Mouse (Mus musculus): Measurements from ENCODE around the gene Scml4. TPM values are rescaled to one million over a fixed set of nuclear protein-coding genes. Genes with fewer than 3 reads are reported as not detected.

Scml4 gene
- total RNA-seq, 2 experiments from 2014 or later = 0.84 to 3.0 TPM

GRCm38 (mm10) chr10:42903054-42903453, 42.9 kb downstream of the Scml4 start:
- DNase-seq = no peak

GRCm38 (mm10) chr10:42908562-42908961, 48.4 kb downstream of the Scml4 start:
- no peak for DNase-seq

- no peak for DNase-seq
These were observed 50.4 kb downstream of the Scml4 start for GRCm38 (mm10) chr10:42910567-42910966.

GRCm38 (mm10) chr10:42912056-42912455, 51.9 kb downstream of the Scml4 start:
- DNase-seq = no peak

- DNase-seq = no peak
These were observed 53.0 kb downstream of the Scml4 start for GRCm38 (mm10) chr10:42913196-42913595.

- DNase-seq = peak in 1 of 2 experiments; percentile 19
These were observed 54.0 kb downstream of the Scml4 start for GRCm38 (mm10) chr10:42914146-42914545.

- DNase-seq = no peak
These were observed 57.2 kb downstream of the Scml4 start for GRCm38 (mm10) chr10:42917355-42917754.

GRCm38 (mm10) chr10:42919786-42920185, 59.6 kb downstream of the Scml4 start:
- DNase-seq = no peak

- DNase-seq = no peak
These were observed 65.1 kb downstream of the Scml4 start for GRCm38 (mm10) chr10:42925103-42925866.

GRCm38 (mm10) chr10:42930121-42930650, 70.0 kb downstream of the Scml4 start:
- no peak for DNase-seq

- peak; percentile 50 to 58 for DNase-seq
These were observed 72.8 kb downstream of the Scml4 start for GRCm38 (mm10) chr10:42932862-42933480.

- peak; percentile 70 to 76 for DNase-seq
These were observed 74.5 kb downstream of the Scml4 start for GRCm38 (mm10) chr10:42934672-42935071.

- no peak for DNase-seq
These were observed 76.0 kb downstream of the Scml4 start for GRCm38 (mm10) chr10:42936205-42936604.

GRCm38 (mm10) chr10:42938361-42938760, 78.2 kb downstream of the Scml4 start:
- DNase-seq = no peak

- DNase-seq = peak; percentile 21 to 35
These were observed 79.5 kb downstream of the Scml4 start for GRCm38 (mm10) chr10:42939691-42940090.

- no peak for DNase-seq
These were observed 80.3 kb downstream of the Scml4 start for GRCm38 (mm10) chr10:42940193-42941050.

GRCm38 (mm10) chr10:42941278-42941677, 81.1 kb downstream of the Scml4 start:
- no peak for DNase-seq

- DNase-seq = peak; percentile 70 to 77
These were observed 81.6 kb downstream of the Scml4 start for GRCm38 (mm10) chr10:42941697-42942221.

- DNase-seq = peak in 1 of 2 experiments; percentile 44
These were observed 82.1 kb downstream of the Scml4 start for GRCm38 (mm10) chr10:42942300-42942699.

- DNase-seq = no peak
These were observed 85.1 kb downstream of the Scml4 start for GRCm38 (mm10) chr10:42945316-42945715.

- DNase-seq = no peak
These were observed 87.2 kb downstream of the Scml4 start for GRCm38 (mm10) chr10:42947336-42947735.

- no peak for DNase-seq
These were observed 90.1 kb downstream of the Scml4 start for GRCm38 (mm10) chr10:42950252-42950751.
